Mouse (Mus musculus) olfactory bulb, adult 2 months (tissue): ENCODE data around the gene Ranbp6.

Experiments
- CTCF ChIP-seq: fragments of 200-500 bp; IDR thresholded peaks from 2 replicates; pipeline ENCODE4 v1.5.1; 2012; ENCODE audit warnings: low read depth, mild to moderate bottlenecking, low read length, moderate library complexity; ENCODE audit not compliant: insufficient read depth
- POLR2A ChIP-seq: fragments of 200-500 bp; IDR thresholded peaks from 2 replicates; pipeline ENCODE4 v1.6.1; 2012; ENCODE audit warnings: mild to moderate bottlenecking, low read depth, low read length, moderate library complexity; ENCODE audit not compliant: insufficient read depth

DNA sequence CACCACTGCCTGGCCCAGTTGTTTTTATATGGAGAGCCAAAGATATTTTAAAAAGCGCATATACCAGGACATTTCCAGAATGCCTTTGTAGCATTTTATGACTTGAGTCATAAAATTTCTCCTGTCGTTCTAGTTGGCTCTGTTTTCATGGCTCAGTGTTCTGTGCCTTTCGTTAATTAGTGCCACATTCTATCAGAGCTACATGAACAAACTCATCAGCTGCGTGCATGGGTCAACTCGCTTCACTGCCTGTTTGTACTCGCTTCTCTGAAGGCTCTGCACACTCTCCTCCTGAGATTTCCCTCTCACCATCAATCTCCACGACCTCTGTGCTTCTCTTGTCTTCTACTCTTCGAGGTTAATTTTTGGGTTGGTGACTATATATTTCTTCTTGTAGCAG, 30.2 kb upstream of the Ranbp6 start:
- TF ChIP-seq CTCF, result no peak
- TF ChIP-seq POLR2A, result no peak
